22 mouse cellular contexts compared by ENCODE assay signal in the genomic region with DNA sequence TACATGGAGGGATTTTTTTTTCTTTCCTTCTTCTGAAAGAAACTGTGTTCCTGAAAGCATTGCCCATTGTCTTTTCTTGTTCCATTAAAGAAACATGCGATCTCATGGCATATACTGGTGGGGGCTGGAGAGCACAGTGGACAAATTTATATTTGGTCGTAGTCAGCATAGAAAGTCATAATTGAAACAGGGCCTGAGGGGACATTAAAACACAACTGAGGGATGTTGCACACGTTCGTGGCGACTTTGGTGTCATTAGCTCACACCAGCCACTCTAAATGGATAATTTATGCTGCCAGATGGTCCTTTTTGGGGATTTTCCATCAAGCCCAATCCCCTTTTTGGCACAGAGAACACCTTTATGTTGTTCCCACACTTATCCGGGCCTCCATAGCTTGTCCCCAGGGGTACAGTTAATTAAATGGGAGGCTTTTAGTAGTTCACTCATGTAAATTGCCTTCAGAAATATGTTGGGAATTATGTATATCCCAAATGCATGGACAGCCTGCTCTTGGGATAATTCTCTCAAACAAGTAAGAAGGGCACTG.
DNase-seq lines count a peak whose midpoint lies in the region; ATAC-seq and TF ChIP-seq lines count a peak whose summit lies in the region.
"Had no signal": no experiment of that assay in that cellular context is flagged by ENCODE, and none has a peak within 500 bp of the region (broad histone marks: within the 10 kb centered on the region; RNA-seq: fewer than 3 reads in every experiment).

No protein-coding gene starts in this region.

- 46% methylated on average over 6 of the region's 6 CpGs for WGBS in midbrain, embryonic 13.5 days
- 27% methylated on average over 6 of the region's 6 CpGs for WGBS in midbrain, embryonic 16.5 days
- WGBS in hindbrain, embryonic 12.5 days, result 47% methylated on average over 6 of the region's 6 CpGs
- 36% methylated on average over 6 of the region's 6 CpGs for WGBS in limb, embryonic 14.5 days

- ATAC-seq in midbrain, embryonic 13.5 days, result peak; percentile 51
- ATAC-seq in midbrain, embryonic 16.5 days, result no peak
- peak; percentile 47; the same call in 1 of the 2 replicates for ATAC-seq in hindbrain, embryonic 12.5 days (ENCODE audit: low FRiP score)
- ATAC-seq in limb, embryonic 14.5 days (ENCODE audit: low FRiP score, low read depth), result no peak
- ATAC-seq: intestine, embryonic 15.5 days had no signal

- DNase-seq in cerebellum, postnatal 10 days, result peak; percentile 56 to 66
- no peak for DNase-seq in cerebellum, adult 11 months
- DNase-seq in limb, embryonic 14.5 days (ENCODE audit: low spot score), result peak; percentile 9
- no peak for DNase-seq in Muller cell, postnatal 12 days (ENCODE audit: inconsistent ontology term)
- DNase-seq in kidney, adult 18-20 months, result no peak
- DNase-seq: adrenal gland, postnatal 14 days; cerebellum, adult 18-20 months; cerebellum, postnatal 36 days; gastrocnemius, adult 2 months; heart, postnatal 36 days; kidney, postnatal 4 days; layer of hippocampus, adult 9-11 months; right cerebral cortex, postnatal 25 days had no signal

- no peak overlapping the region for H3K4me3 ChIP-seq in midbrain, embryonic 13.5 days (replicated peaks)
- no peak overlapping the region for H3K4me3 ChIP-seq in midbrain, embryonic 16.5 days (ENCODE audit: low read depth, low read length)
- no peak overlapping the region for H3K4me3 ChIP-seq in hindbrain, embryonic 12.5 days
- H3K4me3 ChIP-seq in limb, embryonic 14.5 days (replicated peaks; ENCODE audit: low read length), result no peak overlapping the region
- H3K4me3 ChIP-seq: gastrocnemius, adult 2 months; heart, embryonic 12.5 days; intestine, embryonic 15.5 days; left cerebral cortex, adult 2 months; limb, embryonic 15.5 days; liver, embryonic 15.5 days had no signal

- H3K9ac ChIP-seq in midbrain, embryonic 13.5 days (replicated peaks), result no peak overlapping the region
- no peak overlapping the region for H3K9ac ChIP-seq in midbrain, embryonic 16.5 days (ENCODE audit: low read depth, low read length)
- no peak overlapping the region for H3K9ac ChIP-seq in hindbrain, embryonic 12.5 days
- H3K9ac ChIP-seq in limb, embryonic 14.5 days (ENCODE audit: low read depth, low read length, severe bottlenecking), result no peak overlapping the region
- H3K9ac ChIP-seq: heart, embryonic 12.5 days; intestine, embryonic 15.5 days; limb, embryonic 15.5 days; liver, embryonic 15.5 days had no signal

- TF ChIP-seq POLR2A in limb, embryonic 14.5 days (IDR thresholded peaks at IDR 0.05; ENCODE audit: borderline replicate concordance, extremely low read depth, insufficient read depth, insufficient read length), result no peak

- H3K4me1 ChIP-seq in midbrain, embryonic 13.5 days (replicated peaks), result peaks cover 20% of the 10 kb centered on the region
- H3K4me1 ChIP-seq in midbrain, embryonic 16.5 days (ENCODE audit: control insufficient read depth, insufficient read depth, low read length), result no peaks in the 10 kb centered on the region
- peaks cover 7% of the 10 kb centered on the region for H3K4me1 ChIP-seq in hindbrain, embryonic 12.5 days
- H3K4me1 ChIP-seq in limb, embryonic 14.5 days (ENCODE audit: control insufficient read depth, insufficient read depth, low read length), result peaks cover 6% of the 10 kb centered on the region
- H3K4me1 ChIP-seq: heart, embryonic 12.5 days; intestine, embryonic 15.5 days; liver, embryonic 15.5 days had no signal

- H3K27me3 ChIP-seq in midbrain, embryonic 13.5 days, result no peaks in the 10 kb centered on the region
- H3K27me3 ChIP-seq in midbrain, embryonic 16.5 days (ENCODE audit: control insufficient read depth, insufficient read depth, low read depth, low read length), result no peaks in the 10 kb centered on the region
- H3K27me3 ChIP-seq in hindbrain, embryonic 12.5 days, result no peaks in the 10 kb centered on the region
- no peaks in the 10 kb centered on the region for H3K27me3 ChIP-seq in limb, embryonic 14.5 days (ENCODE audit: control insufficient read depth, insufficient read depth, low read length)
- H3K27me3 ChIP-seq: heart, embryonic 12.5 days; intestine, embryonic 15.5 days; limb, embryonic 15.5 days; liver, embryonic 15.5 days had no signal

- H3K27ac ChIP-seq in midbrain, embryonic 13.5 days, result peak overlapping the region; percentile 53
- H3K27ac ChIP-seq in midbrain, embryonic 16.5 days (ENCODE audit: low read length), result no peak overlapping the region
- no peak overlapping the region; the same call in 1 of the 2 replicates for H3K27ac ChIP-seq in hindbrain, embryonic 12.5 days
- H3K27ac ChIP-seq in limb, embryonic 14.5 days (replicated peaks; ENCODE audit: low read depth, low read length), result no peak overlapping the region; the same call in 1 of the 2 replicates
- H3K27ac ChIP-seq: gastrocnemius, adult 2 months; intestine, embryonic 15.5 days; left cerebral cortex, adult 2 months; limb, embryonic 15.5 days; liver, embryonic 15.5 days; macrophage had no signal

- H3K9me3 ChIP-seq in midbrain, embryonic 13.5 days, result no peaks in the 10 kb centered on the region
- no peaks in the 10 kb centered on the region for H3K9me3 ChIP-seq in midbrain, embryonic 16.5 days (replicated peaks; ENCODE audit: control insufficient read depth, low read length, poor library complexity, severe bottlenecking)
- H3K9me3 ChIP-seq in hindbrain, embryonic 12.5 days (replicated peaks), result no peaks in the 10 kb centered on the region
- H3K9me3 ChIP-seq in limb, embryonic 14.5 days (ENCODE audit: control insufficient read depth, low read length), result no peaks in the 10 kb centered on the region
- H3K9me3 ChIP-seq: heart, embryonic 12.5 days; intestine, embryonic 15.5 days; limb, embryonic 15.5 days; liver, embryonic 15.5 days had no signal

- H3K4me2 ChIP-seq in midbrain, embryonic 13.5 days (replicated peaks), result no peak overlapping the region
- no peak overlapping the region for H3K4me2 ChIP-seq in midbrain, embryonic 16.5 days (ENCODE audit: low read length)
- no peak overlapping the region for H3K4me2 ChIP-seq in hindbrain, embryonic 12.5 days (replicated peaks)
- no peak overlapping the region for H3K4me2 ChIP-seq in limb, embryonic 14.5 days (replicated peaks; ENCODE audit: low read depth, low read length, severe bottlenecking)
- H3K4me2 ChIP-seq: heart, embryonic 12.5 days; intestine, embryonic 15.5 days; limb, embryonic 15.5 days; liver, embryonic 15.5 days had no signal

- no peaks in the 10 kb centered on the region for H3K36me3 ChIP-seq in midbrain, embryonic 13.5 days
- H3K36me3 ChIP-seq in midbrain, embryonic 16.5 days (ENCODE audit: control insufficient read depth, insufficient read depth, low read length), result no peaks in the 10 kb centered on the region
- H3K36me3 ChIP-seq in hindbrain, embryonic 12.5 days, result peaks cover 4% of the 10 kb centered on the region; the same call in 1 of the 2 replicates
- peaks cover 37% of the 10 kb centered on the region for H3K36me3 ChIP-seq in limb, embryonic 14.5 days (ENCODE audit: control insufficient read depth, insufficient read depth, low read length)
- H3K36me3 ChIP-seq: intestine, embryonic 15.5 days; liver, embryonic 15.5 days had no signal

Comparison
In these comparisons a context has a peak if more than half of its experiments do, and no peak if none do; other contexts are left out.
1. DNase-seq: peak in cerebellum, postnatal 10 days (2 of 2) and limb, embryonic 14.5 days (single experiment); none in cerebellum, adult 11 months (single experiment), Muller cell, postnatal 12 days (single experiment) and kidney, adult 18-20 months (single experiment).
2. ATAC-seq: peak in midbrain, embryonic 13.5 days (single experiment) and hindbrain, embryonic 12.5 days (single experiment); none in midbrain, embryonic 16.5 days (single experiment) and limb, embryonic 14.5 days (single experiment).